Mouse (Mus musculus): Measurements from ENCODE around the gene Ryr2. TPM values are rescaled to one million over a fixed set of nuclear protein-coding genes. Genes with fewer than 3 reads are reported as not detected.

The Ryr2 gene
- polyA plus RNA-seq, 1 experiment, result not detected

- Histone ChIP-seq H3K36me3 (ENCODE audit: control insufficient read depth, insufficient read depth) (no peaks in the 10 kb centered on the region), H3K79me3 (ENCODE audit: low read depth) (no peaks in the 10 kb centered on the region), H3K4me3 (ENCODE audit: insufficient read depth, poor library complexity, severe bottlenecking) (no peak overlapping the region), H3ac (ENCODE audit: control insufficient read depth, insufficient read length, low read depth) (no peak overlapping the region), H3K79me2 (ENCODE audit: control insufficient read depth, insufficient read depth) (no peaks in the 10 kb centered on the region), H3K27me3 (ENCODE audit: control insufficient read depth, insufficient read depth, insufficient read length) (no peaks in the 10 kb centered on the region)
- TF ChIP-seq CTCF (IDR thresholded peaks at IDR 0.05; ENCODE audit: control insufficient read depth, insufficient read depth, insufficient read length) (no peak), MYOG (IDR thresholded peaks at IDR 0.05; ENCODE audit: control insufficient read depth, extremely low read depth, insufficient read length) (no peak), USF1 (IDR thresholded peaks at IDR 0.05; ENCODE audit: low read depth) (no peak), MAX (IDR thresholded peaks at IDR 0.05) (no peak), FOSL1 (IDR thresholded peaks at IDR 0.05; ENCODE audit: insufficient read depth, low read length, poor library complexity, severe bottlenecking) (no peak), CEBPB (IDR thresholded peaks at IDR 0.05; ENCODE audit: low read depth) (no peak), MYOD1 (IDR thresholded peaks at IDR 0.05; ENCODE audit: control insufficient read depth, insufficient read length, low read depth) (no peak)
Observed at GRCm38 (mm10) chr13:11874852-11875251, 231.9 kb downstream of the Ryr2 start.

DNA sequence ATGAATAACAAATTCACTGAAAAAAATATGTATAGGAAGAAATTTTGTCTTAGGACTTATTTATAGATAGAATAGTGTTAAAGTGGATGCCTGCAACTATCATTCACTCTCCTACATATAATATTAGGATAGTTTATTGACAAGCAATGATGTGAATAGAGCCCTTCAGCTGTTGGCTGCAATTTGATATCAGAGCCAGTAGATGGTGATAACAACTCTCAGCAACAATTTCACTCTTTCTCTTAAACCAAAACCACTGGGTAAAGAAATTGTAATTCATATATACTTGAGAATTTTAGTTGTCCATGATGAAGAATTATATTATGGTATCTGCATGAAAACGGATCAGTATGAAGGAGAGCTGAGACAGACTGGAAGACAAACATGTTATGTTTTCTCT, 236.8 kb downstream of the Ryr2 start:
- Histone ChIP-seq H3K27me3 (ENCODE audit: control insufficient read depth, insufficient read depth, insufficient read length) (no peaks in the 10 kb centered on the region), H3K36me3 (ENCODE audit: control insufficient read depth, insufficient read depth) (no peaks in the 10 kb centered on the region), H3K4me3 (ENCODE audit: insufficient read depth, poor library complexity, severe bottlenecking) (no peak overlapping the region), H3K79me3 (ENCODE audit: low read depth) (no peaks in the 10 kb centered on the region), H3K79me2 (ENCODE audit: control insufficient read depth, insufficient read depth) (no peaks in the 10 kb centered on the region), H3ac (ENCODE audit: control insufficient read depth, insufficient read length, low read depth) (no peak overlapping the region)
- TF ChIP-seq USF1 (IDR thresholded peaks at IDR 0.05; ENCODE audit: low read depth) (no peak), MYOG (IDR thresholded peaks at IDR 0.05; ENCODE audit: control insufficient read depth, extremely low read depth, insufficient read length) (no peak), FOSL1 (IDR thresholded peaks at IDR 0.05; ENCODE audit: insufficient read depth, low read length, poor library complexity, severe bottlenecking) (no peak), CTCF (IDR thresholded peaks at IDR 0.05; ENCODE audit: control insufficient read depth, insufficient read depth, insufficient read length) (no peak), MYOD1 (IDR thresholded peaks at IDR 0.05; ENCODE audit: control insufficient read depth, insufficient read length, low read depth) (no peak), MAX (IDR thresholded peaks at IDR 0.05) (no peak), CEBPB (IDR thresholded peaks at IDR 0.05; ENCODE audit: low read depth) (no peak)

- H3K27me3 ChIP-seq (ENCODE audit: control insufficient read depth, insufficient read depth, insufficient read length), result no peaks in the 10 kb centered on the region
- H3K4me3 ChIP-seq (ENCODE audit: insufficient read depth, poor library complexity, severe bottlenecking), result no peak overlapping the region
- H3K79me3 ChIP-seq (ENCODE audit: low read depth), result no peaks in the 10 kb centered on the region
- no peaks in the 10 kb centered on the region for H3K36me3 ChIP-seq (ENCODE audit: control insufficient read depth, insufficient read depth)
- no peak overlapping the region for H3ac ChIP-seq (ENCODE audit: control insufficient read depth, insufficient read length, low read depth)
- H3K79me2 ChIP-seq (ENCODE audit: control insufficient read depth, insufficient read depth), result no peaks in the 10 kb centered on the region
- TF ChIP-seq USF1 (IDR thresholded peaks at IDR 0.05; ENCODE audit: low read depth) (no peak), FOSL1 (IDR thresholded peaks at IDR 0.05; ENCODE audit: insufficient read depth, low read length, poor library complexity, severe bottlenecking) (no peak), CTCF (IDR thresholded peaks at IDR 0.05; ENCODE audit: control insufficient read depth, insufficient read depth, insufficient read length) (no peak), MYOD1 (IDR thresholded peaks at IDR 0.05; ENCODE audit: control insufficient read depth, insufficient read length, low read depth) (no peak), MYOG (IDR thresholded peaks at IDR 0.05; ENCODE audit: control insufficient read depth, extremely low read depth, insufficient read length) (no peak), CEBPB (IDR thresholded peaks at IDR 0.05; ENCODE audit: low read depth) (no peak), MAX (IDR thresholded peaks at IDR 0.05) (no peak)
Observed at GRCm38 (mm10) chr13:11869486-11869885, 237.3 kb downstream of the Ryr2 start.

- Histone ChIP-seq H3K27me3 (ENCODE audit: control insufficient read depth, insufficient read depth, insufficient read length) (no peaks in the 10 kb centered on the region), H3K79me3 (ENCODE audit: low read depth) (no peaks in the 10 kb centered on the region), H3K79me2 (ENCODE audit: control insufficient read depth, insufficient read depth) (no peaks in the 10 kb centered on the region), H3K36me3 (ENCODE audit: control insufficient read depth, insufficient read depth) (no peaks in the 10 kb centered on the region), H3ac (ENCODE audit: control insufficient read depth, insufficient read length, low read depth) (no peak overlapping the region), H3K4me3 (ENCODE audit: insufficient read depth, poor library complexity, severe bottlenecking) (no peak overlapping the region)
- no peak for TF ChIP-seq FOSL1 (IDR thresholded peaks at IDR 0.05; ENCODE audit: insufficient read depth, low read length, poor library complexity, severe bottlenecking)
- TF ChIP-seq CTCF (IDR thresholded peaks at IDR 0.05; ENCODE audit: control insufficient read depth, insufficient read depth, insufficient read length), result no peak
- TF ChIP-seq MAX (IDR thresholded peaks at IDR 0.05), result no peak
- TF ChIP-seq USF1 (IDR thresholded peaks at IDR 0.05; ENCODE audit: low read depth), result no peak
- TF ChIP-seq CEBPB (IDR thresholded peaks at IDR 0.05; ENCODE audit: low read depth), result no peak
- TF ChIP-seq MYOD1 (IDR thresholded peaks at IDR 0.05; ENCODE audit: control insufficient read depth, insufficient read length, low read depth), result no peak
- TF ChIP-seq MYOG (IDR thresholded peaks at IDR 0.05; ENCODE audit: control insufficient read depth, extremely low read depth, insufficient read length), result no peak
Observed at GRCm38 (mm10) chr13:11868979-11869378, 237.8 kb downstream of the Ryr2 start.

GRCm38 (mm10) chr13:11868056-11868455, 238.7 kb downstream of the Ryr2 start:
- no peaks in the 10 kb centered on the region for H3K79me3 ChIP-seq (ENCODE audit: low read depth)
- H3K79me2 ChIP-seq (ENCODE audit: control insufficient read depth, insufficient read depth), result no peaks in the 10 kb centered on the region
- no peaks in the 10 kb centered on the region for H3K36me3 ChIP-seq (ENCODE audit: control insufficient read depth, insufficient read depth)
- no peak overlapping the region for H3ac ChIP-seq (ENCODE audit: control insufficient read depth, insufficient read length, low read depth)
- no peaks in the 10 kb centered on the region for H3K27me3 ChIP-seq (ENCODE audit: control insufficient read depth, insufficient read depth, insufficient read length)
- TF ChIP-seq CTCF (IDR thresholded peaks at IDR 0.05; ENCODE audit: control insufficient read depth, insufficient read depth, insufficient read length) (no peak), FOSL1 (IDR thresholded peaks at IDR 0.05; ENCODE audit: insufficient read depth, low read length, poor library complexity, severe bottlenecking) (no peak), USF1 (IDR thresholded peaks at IDR 0.05; ENCODE audit: low read depth) (no peak), MAX (IDR thresholded peaks at IDR 0.05) (no peak), MYOD1 (IDR thresholded peaks at IDR 0.05; ENCODE audit: control insufficient read depth, insufficient read length, low read depth) (no peak), MYOG (IDR thresholded peaks at IDR 0.05; ENCODE audit: control insufficient read depth, extremely low read depth, insufficient read length) (no peak), CEBPB (IDR thresholded peaks at IDR 0.05; ENCODE audit: low read depth) (no peak)
- H3K4me3 ChIP-seq (ENCODE audit: insufficient read depth, poor library complexity, severe bottlenecking), result no peak overlapping the region

GRCm38 (mm10) chr13:11865261-11865660, 241.5 kb downstream of the Ryr2 start:
- no peaks in the 10 kb centered on the region for H3K36me3 ChIP-seq (ENCODE audit: control insufficient read depth, insufficient read depth)
- no peak for TF ChIP-seq CEBPB (IDR thresholded peaks at IDR 0.05; ENCODE audit: low read depth)
- no peak for TF ChIP-seq USF1 (IDR thresholded peaks at IDR 0.05; ENCODE audit: low read depth)
- TF ChIP-seq CTCF (IDR thresholded peaks at IDR 0.05; ENCODE audit: control insufficient read depth, insufficient read depth, insufficient read length), result no peak
- no peak for TF ChIP-seq FOSL1 (IDR thresholded peaks at IDR 0.05; ENCODE audit: insufficient read depth, low read length, poor library complexity, severe bottlenecking)
- TF ChIP-seq MYOD1 (IDR thresholded peaks at IDR 0.05; ENCODE audit: control insufficient read depth, insufficient read length, low read depth), result no peak
- TF ChIP-seq MYOG (IDR thresholded peaks at IDR 0.05; ENCODE audit: control insufficient read depth, extremely low read depth, insufficient read length), result no peak
- TF ChIP-seq MAX (IDR thresholded peaks at IDR 0.05), result no peak
- H3ac ChIP-seq (ENCODE audit: control insufficient read depth, insufficient read length, low read depth), result no peak overlapping the region
- no peaks in the 10 kb centered on the region for H3K27me3 ChIP-seq (ENCODE audit: control insufficient read depth, insufficient read depth, insufficient read length)
- H3K79me2 ChIP-seq (ENCODE audit: control insufficient read depth, insufficient read depth), result no peaks in the 10 kb centered on the region
- H3K4me3 ChIP-seq (ENCODE audit: insufficient read depth, poor library complexity, severe bottlenecking), result no peak overlapping the region
- no peaks in the 10 kb centered on the region for H3K79me3 ChIP-seq (ENCODE audit: low read depth)
